Mouse (Mus musculus): Measurements from ENCODE around the gene H2al1a. TPM values are rescaled to one million over a fixed set of nuclear protein-coding genes. Genes with fewer than 3 reads are reported as not detected.
A peak's percentile ranks its signal among the peaks of the same experiment; 100 is the strongest.
"Not testable (repeated sequence)": the region's sequence is repeated elsewhere in the genome, so short reads cannot be mapped to it uniquely, and the experiment has no call there.

H2al1a gene
- polyA plus RNA-seq, 1 experiment from 2014 or later, result not detected

- Histone ChIP-seq H3K4me2 (replicated peaks) (no peak overlapping the region), H3K36me3 (no peaks in the 10 kb centered on the region), H3K27ac (no peak overlapping the region), H3K9me3 (no peaks in the 10 kb centered on the region), H3K27me3 (peaks cover 39% of the 10 kb centered on the region; the same call in 1 of the 2 replicates), H3K4me3 (no peak overlapping the region), H3K9ac (no peak overlapping the region), H3K4me1 (no peaks in the 10 kb centered on the region)
- 78% methylated on average over 4 of the region's 4 CpGs for WGBS
- ATAC-seq (ENCODE audit: low FRiP score, low read depth), result no peak
Observed at GRCm38 (mm10) chrX:11289244-11289643, 9.8 kb upstream of the H2al1a start.

DNA sequence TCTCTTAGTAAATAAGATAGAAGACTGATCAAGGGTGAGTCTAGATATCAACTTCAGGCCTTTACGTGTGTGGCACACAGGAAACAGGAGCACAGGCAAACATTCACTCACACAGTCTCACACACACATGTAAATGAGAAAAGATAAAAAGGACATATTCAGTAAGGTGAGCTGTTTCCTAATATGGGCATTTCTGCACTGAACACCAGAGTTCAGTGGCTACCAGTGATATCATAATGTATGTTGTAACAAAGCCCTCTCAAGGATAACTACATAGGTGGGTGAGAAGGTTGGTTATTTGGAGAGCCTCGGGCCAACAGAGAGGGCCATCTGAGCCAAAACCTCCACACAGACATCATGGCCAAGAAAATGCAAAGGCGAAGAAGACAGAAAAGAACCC is 3.1 kb downstream of the H2al1a start, which contains the start of gene H2al1b:
TSS of gene H2al1b (plus strand) at position 301 of the 400 bp plus-strand sequence.
- not testable (repeated sequence) for H3K9me3 ChIP-seq; H3K4me3 ChIP-seq; H3K36me3 ChIP-seq; H3K9ac ChIP-seq; H3K4me2 ChIP-seq (replicated peaks); H3K4me1 ChIP-seq; H3K27ac ChIP-seq; ATAC-seq (ENCODE audit: low FRiP score, low read depth); H3K27me3 ChIP-seq
- WGBS, result 94% methylated on average over 1 of the region's 3 CpGs

- H3K36me3 ChIP-seq; H3K4me3 ChIP-seq; ATAC-seq (ENCODE audit: low FRiP score, low read depth): not testable (repeated sequence)
Observed at GRCm38 (mm10) chrX:11305355-11305754, 6.3 kb downstream of the H2al1a start, which contains the start of gene H2al1c. TSS of gene H2al1c (plus strand) at chrX:11305655.

GRCm38 (mm10) chrX:11308524-11308923 is 9.5 kb downstream of the H2al1a start, which contains the start of gene H2al1d:
TSS of gene H2al1d (plus strand) at chrX:11308824.
- not testable (repeated sequence) for H3K4me1 ChIP-seq; H3K4me3 ChIP-seq; H3K9ac ChIP-seq; H3K36me3 ChIP-seq; H3K27me3 ChIP-seq; H3K4me2 ChIP-seq (replicated peaks); H3K9me3 ChIP-seq; H3K27ac ChIP-seq; ATAC-seq (ENCODE audit: low FRiP score, low read depth)
- WGBS, result no CpG with 5 or more reads among the region's 6 CpGs

More at GRCm38 (mm10) chrX:11305355-11305754, 6.3 kb downstream of the H2al1a start, which contains the start of gene H2al1c:
- H3K4me1 ChIP-seq; H3K4me2 ChIP-seq (replicated peaks); H3K27ac ChIP-seq; H3K9me3 ChIP-seq; H3K27me3 ChIP-seq; H3K9ac ChIP-seq: not testable (repeated sequence)
- 94% methylated on average over 2 of the region's 6 CpGs for WGBS

DNA sequence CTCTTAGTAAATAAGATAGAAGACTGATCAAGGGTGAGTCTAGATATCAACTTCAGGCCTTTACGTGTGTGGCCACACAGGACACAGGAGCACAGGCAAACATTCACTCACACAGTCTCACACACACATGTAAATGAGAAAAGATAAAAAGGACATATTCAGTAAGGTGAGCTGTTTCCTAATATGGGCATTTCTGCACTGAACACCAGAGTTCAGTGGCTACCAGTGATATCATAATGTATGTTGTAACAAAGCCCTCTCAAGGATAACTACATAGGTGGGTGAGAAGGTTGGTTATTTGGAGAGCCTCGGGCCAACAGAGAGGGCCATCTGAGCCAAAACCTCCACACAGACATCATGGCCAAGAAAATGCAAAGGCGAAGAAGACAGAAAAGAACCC is 12.6 kb downstream of the H2al1a start, which contains the start of gene H2al1e:
TSS of gene H2al1e (plus strand) at position 301 of the 400 bp plus-strand sequence.
- H3K36me3 ChIP-seq; H3K27ac ChIP-seq; H3K4me1 ChIP-seq; H3K4me2 ChIP-seq (replicated peaks); H3K27me3 ChIP-seq; H3K9ac ChIP-seq; H3K4me3 ChIP-seq; ATAC-seq (ENCODE audit: low FRiP score, low read depth); H3K9me3 ChIP-seq: not testable (repeated sequence)
- no CpG with 5 or more reads among the region's 3 CpGs for WGBS

- not testable (repeated sequence) for H3K9ac ChIP-seq; H3K36me3 ChIP-seq; H3K4me2 ChIP-seq (replicated peaks); H3K4me3 ChIP-seq; H3K27me3 ChIP-seq; H3K4me1 ChIP-seq; H3K9me3 ChIP-seq; H3K27ac ChIP-seq; ATAC-seq (ENCODE audit: low FRiP score, low read depth)
- no CpG with 5 or more reads among the region's 6 CpGs for WGBS
Observed at GRCm38 (mm10) chrX:11314858-11315257, 15.8 kb downstream of the H2al1a start, which contains the start of gene H2al1f. TSS of gene H2al1f (plus strand) at chrX:11315158.

DNA sequence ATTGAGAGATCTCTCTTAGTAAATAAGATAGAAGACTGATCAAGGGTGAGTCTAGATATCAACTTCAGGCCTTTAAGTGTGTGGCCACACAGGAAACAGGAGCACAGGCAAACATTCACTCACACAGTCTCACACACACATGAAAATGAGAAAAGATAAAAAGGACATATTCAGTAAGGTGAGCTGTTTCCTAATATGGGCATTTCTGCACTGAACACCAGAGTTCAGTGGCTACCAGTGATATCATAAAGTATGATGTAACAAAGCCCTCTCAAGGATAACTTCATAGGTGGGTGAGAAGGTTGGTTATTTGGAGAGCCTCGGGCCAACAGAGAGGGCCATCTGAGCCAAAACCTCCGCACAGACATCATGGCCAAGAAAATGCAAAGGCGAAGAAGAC is 18.9 kb downstream of the H2al1a start, which contains the start of gene H2al1g:
TSS of gene H2al1g (plus strand) at position 301 of the 400 bp plus-strand sequence.
- not testable (repeated sequence) for H3K27ac ChIP-seq; H3K4me3 ChIP-seq; H3K27me3 ChIP-seq; ATAC-seq (ENCODE audit: low FRiP score, low read depth); H3K36me3 ChIP-seq; H3K4me2 ChIP-seq (replicated peaks); H3K9ac ChIP-seq; H3K9me3 ChIP-seq; H3K4me1 ChIP-seq
- no CpG with 5 or more reads among the region's 3 CpGs for WGBS

- H3K4me1 ChIP-seq; H3K27me3 ChIP-seq; H3K4me3 ChIP-seq; H3K27ac ChIP-seq; H3K36me3 ChIP-seq; H3K9me3 ChIP-seq; ATAC-seq (ENCODE audit: low FRiP score, low read depth); H3K4me2 ChIP-seq (replicated peaks); H3K9ac ChIP-seq: not testable (repeated sequence)
- WGBS, result no CpG with 5 or more reads among the region's 6 CpGs
Observed at GRCm38 (mm10) chrX:11321192-11321591, 22.1 kb downstream of the H2al1a start, which contains the start of gene H2al1h. TSS of gene H2al1h (plus strand) at chrX:11321492.

- not testable (repeated sequence) for H3K4me1 ChIP-seq; H3K9me3 ChIP-seq; H3K36me3 ChIP-seq; H3K27me3 ChIP-seq; H3K9ac ChIP-seq; H3K27ac ChIP-seq; H3K4me2 ChIP-seq (replicated peaks); ATAC-seq (ENCODE audit: low FRiP score, low read depth); H3K4me3 ChIP-seq
- 75% methylated on average over 3 of the region's 5 CpGs for WGBS
Observed at GRCm38 (mm10) chrX:11324359-11324758, 25.3 kb downstream of the H2al1a start, which contains the start of gene H2al1i. TSS of gene H2al1i (plus strand) at chrX:11324659.

GRCm38 (mm10) chrX:11327522-11327921 is 28.5 kb downstream of the H2al1a start, which contains the start of gene H2al1j:
TSS of gene H2al1j (plus strand) at chrX:11327822.
- H3K4me3 ChIP-seq; H3K27ac ChIP-seq; H3K9ac ChIP-seq; H3K4me1 ChIP-seq; H3K36me3 ChIP-seq; H3K27me3 ChIP-seq; ATAC-seq (ENCODE audit: low FRiP score, low read depth); H3K9me3 ChIP-seq; H3K4me2 ChIP-seq (replicated peaks): not testable (repeated sequence)
- 86% methylated on average over 2 of the region's 2 CpGs for WGBS

GRCm38 (mm10) chrX:11345762-11346161 is 46.7 kb downstream of the H2al1a start:
- Histone ChIP-seq H3K27me3 (peaks cover 35% of the 10 kb centered on the region), H3K27ac (peak overlapping the region; percentile 33; the same call in 1 of the 2 replicates), H3K9ac (no peak overlapping the region), H3K4me1 (peaks cover 18% of the 10 kb centered on the region), H3K36me3 (no peaks in the 10 kb centered on the region), H3K9me3 (no peaks in the 10 kb centered on the region), H3K4me3 (no peak overlapping the region), H3K4me2 (replicated peaks) (peak overlapping the region; percentile 37)
- WGBS, result 30% methylated on average over 9 of the region's 9 CpGs
- ATAC-seq (ENCODE audit: low FRiP score, low read depth), result peak; percentile 54; the same call in 1 of the 2 replicates

DNA sequence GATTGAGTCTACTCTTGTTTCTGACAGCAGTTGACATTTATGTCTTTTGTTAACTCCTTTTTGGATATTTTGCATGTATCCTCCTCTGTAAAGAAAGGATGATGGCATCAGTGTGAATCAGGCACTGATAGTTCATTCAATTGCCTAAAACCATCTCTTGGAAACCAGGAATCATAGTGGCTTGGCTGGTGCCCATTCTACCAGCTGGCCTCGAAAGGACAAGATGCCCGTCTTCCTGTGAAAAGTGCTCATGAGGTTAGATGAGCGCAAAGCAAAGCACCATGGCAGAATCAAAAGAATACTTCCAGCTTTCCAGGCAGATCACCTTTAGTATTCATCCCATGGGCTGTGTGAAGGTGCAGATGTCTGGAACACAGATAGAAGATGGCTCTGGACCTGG is 47.7 kb downstream of the H2al1a start:
- no peak overlapping the region for H3K4me3 ChIP-seq
- no peak overlapping the region for H3K27ac ChIP-seq
- H3K9ac ChIP-seq, result no peak overlapping the region
- H3K4me2 ChIP-seq (replicated peaks), result no peak overlapping the region
- H3K4me1 ChIP-seq, result peaks cover 18% of the 10 kb centered on the region
- H3K36me3 ChIP-seq, result no peaks in the 10 kb centered on the region
- H3K9me3 ChIP-seq, result no peaks in the 10 kb centered on the region
- H3K27me3 ChIP-seq, result peaks cover 35% of the 10 kb centered on the region
- ATAC-seq (ENCODE audit: low FRiP score, low read depth), result no peak
- WGBS, result 86% methylated on average over 3 of the region's 3 CpGs
